Mouse (Mus musculus) kidney, adult 2 months (tissue): ENCODE results near the gene Bmx.

Experiments
- CTCF ChIP-seq: fragments of 200-500 bp; conservative IDR thresholded peaks from 2 replicates; pipeline ENCODE4 v1.5.1; 2011; ENCODE audit warnings: low read depth, mild to moderate bottlenecking, control low read depth, low read length, moderate library complexity, mixed read lengths; ENCODE audit not compliant: insufficient read depth, insufficient read length
- POLR2A ChIP-seq: fragments of 200-500 bp; IDR thresholded peaks from one replicate; pipeline ENCODE4 v1.6.1; 2011; ENCODE audit warnings: low read depth, low read length, control low read depth

DNA sequence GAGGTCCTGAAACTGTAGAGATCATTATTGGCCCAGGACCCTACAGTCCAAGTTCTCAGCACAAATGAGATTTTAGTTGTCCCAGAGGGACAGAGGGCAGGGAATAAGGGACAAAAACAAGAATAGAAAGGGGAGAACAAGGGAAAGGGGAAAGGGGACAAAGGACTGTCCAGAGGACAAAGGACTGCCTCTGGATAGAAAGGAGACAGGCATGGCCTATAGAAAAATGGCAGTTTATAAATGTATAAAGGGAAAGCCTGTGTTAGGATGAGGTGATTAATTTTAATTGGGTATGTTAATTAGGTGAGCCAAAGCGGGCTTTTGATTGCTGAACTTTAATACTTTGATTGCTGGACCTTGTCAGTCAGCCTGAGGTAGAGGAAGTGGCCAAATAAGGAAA lies 6.9 kb upstream of the Bmx start:
- TF ChIP-seq POLR2A = no peak
- no peak for TF ChIP-seq CTCF
